Mouse (Mus musculus) MEL (cell line): ENCODE measurements around the gene Hhatl. TPM values are rescaled to one million over a fixed set of nuclear protein-coding genes. Genes with fewer than 3 reads are reported as not detected.

ENCODE experiments used
- DNase-seq: peaks from one replicate; pipeline ENCODE4 v3.0.0; 2011; ENCODE audit warnings: low read depth, low spot score
- H3K27ac ChIP-seq: 2 replicates; pipeline ENCODE4 v1.5.1; 2012; ENCODE audit warnings: low read depth, mild to moderate bottlenecking, control low read depth, low read length, moderate library complexity; ENCODE audit not compliant: control insufficient read depth
- H3K27me3 ChIP-seq, 2 experiments: fragments of 150-350 bp in 1 of 2; sonication (generic) in 1 of 2; 2 replicates each; pipeline ENCODE4 v1.6.1; 2012; ENCODE audit warnings: low read length in 2 of 2, mild to moderate bottlenecking in 2 of 2, improper control_type of control experiment in 1 of 2, moderate library complexity in 1 of 2; ENCODE audit not compliant: insufficient read depth in 2 of 2, control insufficient read depth in 1 of 2
- H3K36me3 ChIP-seq, 2 experiments: 2 replicates each; pipeline ENCODE4 v1.6.1; 2012 to 2014; ENCODE audit warnings: low read length in 2 of 2, improper control_type of control experiment in 1 of 2, inconsistent platforms in 1 of 2, mild to moderate bottlenecking in 1 of 2; ENCODE audit not compliant: insufficient read depth in 2 of 2, control insufficient read depth in 1 of 2
- H3K4me1 ChIP-seq, 2 experiments: fragments of 150-350 bp in 1 of 2; sonication (generic) in 1 of 2; 2 replicates each; pipeline ENCODE4 v1.6.1; 2012; ENCODE audit warnings: low read length in 2 of 2, improper control_type of control experiment in 1 of 2, mild to moderate bottlenecking in 1 of 2; ENCODE audit not compliant: insufficient read depth in 2 of 2, control insufficient read depth in 1 of 2
- H3K4me3 ChIP-seq, 2 experiments: fragments of 150-350 bp in 1 of 2; sonication (generic) in 1 of 2; 2 replicates each; pipeline ENCODE4 v1.5.1; 2012; ENCODE audit warnings: low read depth in 2 of 2, low read length in 2 of 2, mild to moderate bottlenecking in 2 of 2, moderate library complexity in 2 of 2, control low read depth in 1 of 2, improper control_type of control experiment in 1 of 2; ENCODE audit not compliant: control insufficient read depth in 1 of 2, insufficient read depth in 1 of 2
- H3K79me2 ChIP-seq: 2 replicates; pipeline ENCODE4 v1.6.1; 2012; ENCODE audit warnings: mild to moderate bottlenecking, low read length, moderate library complexity; ENCODE audit not compliant: control insufficient read depth, poor library complexity, insufficient read depth
- H3K9ac ChIP-seq: 2 replicates; pipeline ENCODE4 v1.6.1; 2012; ENCODE audit warnings: low read depth, mild to moderate bottlenecking, control low read depth, low read length, moderate library complexity; ENCODE audit not compliant: control insufficient read depth, poor library complexity, severe bottlenecking
- H3K9me3 ChIP-seq: fragments of 150-350 bp; sonication (generic); replicated peaks from 2 replicates; pipeline ENCODE4 v1.6.1; 2012; ENCODE audit warnings: mild to moderate bottlenecking, low read length, improper control_type of control experiment, moderate library complexity; ENCODE audit not compliant: insufficient read depth
- BHLHE40 ChIP-seq: IDR thresholded peaks from 2 replicates; pipeline ENCODE4 v1.6.1; 2012; ENCODE audit warnings: low read depth, mild to moderate bottlenecking, inconsistent platforms, low read length, improper control_type of control experiment, borderline replicate concordance
- CHD1 ChIP-seq: IDR thresholded peaks from 2 replicates; pipeline ENCODE4 v1.6.1; 2012; ENCODE audit warnings: low read depth, mild to moderate bottlenecking, inconsistent platforms, low read length, improper control_type of control experiment
- CHD2 ChIP-seq: IDR thresholded peaks from 2 replicates; pipeline ENCODE4 v1.6.1; 2011; ENCODE audit warnings: low read length, improper control_type of control experiment
- E2F4 ChIP-seq: IDR thresholded peaks from 2 replicates; pipeline ENCODE4 v1.6.1; 2011; ENCODE audit warnings: low read depth, low read length, improper control_type of control experiment, borderline replicate concordance
- EP300 ChIP-seq, 2 experiments: IDR thresholded peaks; 2 replicates each; pipeline ENCODE4 v1.6.1; 2011; ENCODE audit warnings: improper control_type of control experiment in 2 of 2, low read length in 2 of 2, low read depth in 1 of 2, mild to moderate bottlenecking in 1 of 2
- KAT2A ChIP-seq: conservative IDR thresholded peaks from 2 replicates; pipeline ENCODE4 v1.6.1; 2012; ENCODE audit warnings: low read depth, low read length, improper control_type of control experiment, inconsistent platforms
- MAFK ChIP-seq: IDR thresholded peaks from 2 replicates; pipeline ENCODE4 v1.6.1; 2011; ENCODE audit warnings: low read depth, mild to moderate bottlenecking, low read length, improper control_type of control experiment, borderline replicate concordance
- MAZ ChIP-seq: IDR thresholded peaks from 2 replicates; pipeline ENCODE4 v1.6.1; 2012; ENCODE audit warnings: low read depth, mild to moderate bottlenecking, inconsistent platforms, low read length, improper control_type of control experiment
- MYC ChIP-seq: IDR thresholded peaks from 2 replicates; pipeline ENCODE4 v1.6.1; 2011; ENCODE audit warnings: low read depth, mild to moderate bottlenecking, low read length, improper control_type of control experiment, moderate library complexity
- RAD21 ChIP-seq: IDR thresholded peaks from 2 replicates; pipeline ENCODE4 v1.6.1; 2011; ENCODE audit warnings: mild to moderate bottlenecking, low read depth, low read length, improper control_type of control experiment
- RCOR1 ChIP-seq: IDR thresholded peaks from 2 replicates; pipeline ENCODE4 v1.6.1; 2012; ENCODE audit warnings: low read depth, mild to moderate bottlenecking, inconsistent platforms, low read length, improper control_type of control experiment
- SMC3 ChIP-seq: IDR thresholded peaks from 2 replicates; pipeline ENCODE4 v1.6.1; 2011; ENCODE audit warnings: low read depth, low read length, improper control_type of control experiment
- TBP ChIP-seq: IDR thresholded peaks from 2 replicates; pipeline ENCODE4 v1.8.0; 2011; ENCODE audit warnings: low read depth, low read length, improper control_type of control experiment
- UBTF ChIP-seq: IDR thresholded peaks from 2 replicates; pipeline ENCODE4 v1.6.1; 2012; ENCODE audit warnings: low read depth, mild to moderate bottlenecking, inconsistent platforms, low read length, improper control_type of control experiment, moderate library complexity, borderline replicate concordance; ENCODE audit not compliant: insufficient read depth
- USF1 ChIP-seq: IDR thresholded peaks from 2 replicates; pipeline ENCODE4 v1.6.1; 2014; ENCODE audit warnings: low read depth, mild to moderate bottlenecking, inconsistent platforms, low read length, improper control_type of control experiment, moderate library complexity
- USF2 ChIP-seq, 2 experiments: IDR thresholded peaks; 2 replicates each; pipeline ENCODE4 v1.6.1; 2011 to 2012; ENCODE audit warnings: improper control_type of control experiment in 2 of 2, low read length in 2 of 2, borderline replicate concordance in 1 of 2, inconsistent platforms in 1 of 2, low read depth in 1 of 2, mild to moderate bottlenecking in 1 of 2; ENCODE audit not compliant: insufficient read depth in 1 of 2
- ZMIZ1 ChIP-seq: IDR thresholded peaks from 2 replicates; pipeline ENCODE4 v1.6.1; 2012; ENCODE audit warnings: low read depth, mild to moderate bottlenecking, inconsistent platforms, low read length, improper control_type of control experiment, moderate library complexity
- ZNF384 ChIP-seq: IDR thresholded peaks from 2 replicates; pipeline ENCODE4 v1.6.1; 2012; ENCODE audit warnings: low read depth, mild to moderate bottlenecking, inconsistent platforms, low read length, improper control_type of control experiment
- polyA plus RNA-seq, 2 experiments: library from polyadenylated mRNA; stranded (reverse) in 1 of 2; unstranded in 1 of 2; fragments of >175 nt in 1 of 2; fragments of >200 nt in 1 of 2; gene quantifications; 2 replicates each; pipeline versions ENCODE4 v1.2.1 to v1.2.4; 2012; ENCODE audit warnings: low replicate concordance in 2 of 2, low read depth in 1 of 2; ENCODE audit not compliant: insufficient read length in 2 of 2, insufficient read depth in 1 of 2, missing spikeins in 1 of 2
- total RNA-seq: library from RNA; depleted of rRNA; stranded (reverse); fragments of 300-350 nt; gene quantifications from 2 replicates; pipeline ENCODE4 v1.2.3, GENCODE M21; 2012

The Hhatl gene
- total and polyA plus RNA-seq, 3 experiments, result not detected

DNA sequence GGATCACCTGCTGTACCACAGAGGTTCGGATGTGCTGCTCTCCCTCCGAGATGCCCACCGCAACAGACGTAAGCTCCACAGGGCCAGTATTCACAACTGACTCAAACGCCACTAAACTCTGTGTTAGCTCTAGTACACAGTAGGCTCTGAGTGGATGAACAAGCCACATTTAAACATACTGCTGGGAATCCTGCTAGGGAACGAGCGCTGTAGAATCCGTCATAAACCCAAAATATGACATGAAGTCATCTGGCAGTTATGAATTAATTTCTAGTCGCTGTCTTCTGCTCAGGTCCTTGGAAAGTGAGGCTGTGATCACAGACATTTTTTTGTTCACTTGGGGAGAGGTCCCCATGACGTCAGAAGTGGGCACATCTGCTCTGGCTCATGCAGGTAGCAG lies 16.4 kb downstream of the Hhatl start:
- Histone ChIP-seq H3K79me2 (no peaks in the 10 kb centered on the region), H3K27me3 (no peaks in the 10 kb centered on the region), H3K9me3 (no peaks in the 10 kb centered on the region), H3K36me3 (no peaks in the 10 kb centered on the region), H3K4me3 (no peak overlapping the region), H3K4me1 (no peaks in the 10 kb centered on the region), H3K27ac (no peak overlapping the region), H3K9ac (no peak overlapping the region)
- no peak for DNase-seq
- no peak for TF ChIP-seq TBP
- no peak for TF ChIP-seq KAT2A
- no peak for TF ChIP-seq MYC
- no peak for TF ChIP-seq MAFK
- no peak for TF ChIP-seq CHD1
- no peak for TF ChIP-seq USF1
- no peak for TF ChIP-seq USF2 (IDR thresholded peaks at IDR 0.05; ENCODE audit: borderline replicate concordance in 1 of 2, insufficient read depth in 1 of 2, low read depth in 1 of 2, low read length in 2 of 2)
- TF ChIP-seq CHD2, result no peak
- TF ChIP-seq RCOR1, result no peak

- H3K4me3 ChIP-seq, result no peak overlapping the region
- H3K27ac ChIP-seq, result no peak overlapping the region
- DNase-seq, result no peak
- H3K4me1 ChIP-seq, result no peaks in the 10 kb centered on the region
- no peaks in the 10 kb centered on the region for H3K9me3 ChIP-seq
- H3K79me2 ChIP-seq, result no peaks in the 10 kb centered on the region
- H3K9ac ChIP-seq, result no peak overlapping the region
- H3K27me3 ChIP-seq, result no peaks in the 10 kb centered on the region
- H3K36me3 ChIP-seq, result no peaks in the 10 kb centered on the region
- TF ChIP-seq UBTF (no peak), USF1 (no peak), ZMIZ1 (no peak), ZNF384 (no peak), E2F4 (no peak), SMC3 (no peak), RAD21 (no peak), EP300 (IDR thresholded peaks at IDR 0.05; ENCODE audit: low read depth in 1 of 2, low read length in 2 of 2) (no peak), BHLHE40 (no peak), MAZ (no peak), USF2 (IDR thresholded peaks at IDR 0.05; ENCODE audit: borderline replicate concordance in 1 of 2, insufficient read depth in 1 of 2, low read depth in 1 of 2, low read length in 2 of 2) (no peak)
Measured at GRCm38 (mm10) chr9:121772412-121772811, 19.9 kb downstream of the Hhatl start.
